Mouse (Mus musculus) neural tube, embryonic 13.5 days (tissue): ENCODE measurements at regions not wholly inside any gene's neighbourhood (a gene's known extent, or its start where the extent isn't known, plus 50 kb on each side); places are given as distances from the start of the nearest gene placed in this dataset.

Source experiments
- ATAC-seq: fragments of 200-750 bp; cut with Nextera tagmentation; 2 replicates; pipeline ENCODE4 v1.8.0; 2017; ENCODE audit warnings: low read depth, mild to moderate bottlenecking, moderate TSS enrichment, moderate library complexity
- H3K27ac ChIP-seq: fragments of 300-500 bp; sonication (generic); replicated peaks from 2 replicates; pipeline ENCODE4 v1.5.1; 2015; ENCODE audit warnings: moderate library complexity, mild to moderate bottlenecking, inconsistent platforms
- H3K27me3 ChIP-seq: fragments of 300-500 bp; sonication (generic); 2 replicates; pipeline ENCODE4 v1.6.1; 2015; ENCODE audit warnings: mild to moderate bottlenecking, inconsistent platforms
- H3K36me3 ChIP-seq: fragments of 300-500 bp; sonication (generic); 2 replicates; pipeline ENCODE4 v1.6.1; 2015; ENCODE audit warnings: mild to moderate bottlenecking, inconsistent platforms
- H3K4me1 ChIP-seq: fragments of 300-500 bp; sonication (generic); replicated peaks from 2 replicates; pipeline ENCODE4 v1.6.1; 2015; ENCODE audit warnings: inconsistent platforms
- H3K4me2 ChIP-seq: fragments of 300-500 bp; sonication (generic); 2 replicates; pipeline ENCODE4 v1.6.1; 2015; ENCODE audit warnings: inconsistent platforms, mild to moderate bottlenecking, moderate library complexity
- H3K4me3 ChIP-seq: fragments of 300-500 bp; sonication (generic); 2 replicates; pipeline ENCODE4 v1.5.1; 2015; ENCODE audit warnings: mild to moderate bottlenecking, inconsistent platforms
- H3K9ac ChIP-seq: fragments of 300-500 bp; sonication (generic); 2 replicates; pipeline ENCODE4 v1.6.1; 2015; ENCODE audit warnings: moderate library complexity, mild to moderate bottlenecking, inconsistent platforms
- H3K9me3 ChIP-seq: fragments of 300-500 bp; sonication (generic); 2 replicates; pipeline ENCODE4 v1.6.1; 2016; ENCODE audit warnings: inconsistent platforms
- WGBS: fragments of 180-500 bp; shearing (Covaris S2); methylation state at CpG from one replicate; pipeline ENCODE4 v1.1.7; 2015; 5-methylcytosine and 5-hydroxymethylcytosine counted together

GRCm38 (mm10) chr17:47983286-47983685, 54.8 kb downstream of the 1700122O11Rik start:
- H3K4me2 ChIP-seq, result no peak overlapping the region
- WGBS, result 86% methylated on average over 7 of the region's 7 CpGs
- no peak for ATAC-seq

DNA sequence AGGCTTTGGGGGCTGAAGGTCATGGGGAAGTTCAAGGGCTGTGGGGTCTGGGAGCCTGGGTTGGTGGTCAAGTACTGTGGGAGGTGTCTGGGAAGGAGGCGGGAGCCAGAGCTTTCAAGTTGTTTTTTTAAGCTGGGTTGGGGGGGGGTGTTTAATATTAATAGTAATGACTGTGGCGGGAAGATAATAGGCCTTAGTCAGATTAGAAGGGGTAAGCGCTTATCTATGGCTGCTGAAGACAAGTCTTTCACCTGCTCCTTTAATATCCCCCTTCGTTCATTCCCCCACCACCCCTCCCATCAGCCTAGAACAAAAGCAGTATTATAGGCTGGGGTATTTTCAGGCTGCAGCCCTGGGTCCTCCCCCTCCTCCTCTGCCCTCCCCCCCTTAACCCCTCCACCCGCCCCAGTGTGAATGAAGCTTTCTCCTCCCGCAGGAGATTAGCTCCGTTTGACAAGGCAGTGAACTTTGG, 56.5 kb downstream of the 1700122O11Rik start:
- Histone ChIP-seq H3K9me3 (no peaks in the 10 kb centered on the region), H3K27me3 (no peaks in the 10 kb centered on the region), H3K9ac (no peak overlapping the region), H3K4me1 (peaks cover 24% of the 10 kb centered on the region), H3K27ac (no peak overlapping the region), H3K36me3 (no peaks in the 10 kb centered on the region), H3K4me3 (no peak overlapping the region), H3K4me2 (no peak overlapping the region)
- 0 out of 2 replicates have a peak, but pooled peaks have one; percentile 34 for ATAC-seq
- 4% methylated on average over 7 of the region's 7 CpGs for WGBS

More at GRCm38 (mm10) chr17:47983286-47983685, 54.8 kb downstream of the 1700122O11Rik start:
- no peaks in the 10 kb centered on the region for H3K36me3 ChIP-seq
- H3K27me3 ChIP-seq, result no peaks in the 10 kb centered on the region
- H3K9me3 ChIP-seq, result no peaks in the 10 kb centered on the region
- H3K4me3 ChIP-seq, result no peak overlapping the region
- peaks cover 21% of the 10 kb centered on the region for H3K4me1 ChIP-seq
- H3K27ac ChIP-seq, result no peak overlapping the region
- no peak overlapping the region for H3K9ac ChIP-seq

DNA sequence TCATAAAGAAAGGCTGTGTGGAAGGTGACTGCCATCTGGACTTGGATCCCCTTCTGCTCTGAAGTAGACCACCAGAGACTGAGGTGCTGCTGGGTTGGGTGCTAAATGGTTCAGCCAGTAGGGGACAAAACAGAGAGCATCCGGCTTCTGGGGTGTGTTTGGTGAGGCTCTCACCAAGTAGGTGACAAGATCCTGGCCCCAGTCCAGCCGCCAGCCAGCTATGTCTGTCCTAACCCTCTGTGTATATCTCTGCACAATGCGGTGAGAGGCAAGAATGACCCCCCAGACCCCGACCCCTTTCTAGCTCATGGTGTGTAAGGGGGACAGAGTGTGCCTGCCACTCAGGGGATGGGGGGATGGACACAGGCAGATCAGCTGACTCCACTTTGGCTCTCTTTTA, 54.8 kb upstream of the Foxp4 start:
- no peak overlapping the region for H3K27ac ChIP-seq
- no peak overlapping the region for H3K9ac ChIP-seq
- H3K36me3 ChIP-seq, result no peaks in the 10 kb centered on the region
- H3K4me2 ChIP-seq, result no peak overlapping the region
- no peaks in the 10 kb centered on the region for H3K9me3 ChIP-seq
- 71% methylated on average over 4 of the region's 4 CpGs for WGBS
- peaks cover 11% of the 10 kb centered on the region for H3K27me3 ChIP-seq
- ATAC-seq, result no peak
- no peak overlapping the region for H3K4me3 ChIP-seq
- H3K4me1 ChIP-seq, result peaks cover 46% of the 10 kb centered on the region

DNA sequence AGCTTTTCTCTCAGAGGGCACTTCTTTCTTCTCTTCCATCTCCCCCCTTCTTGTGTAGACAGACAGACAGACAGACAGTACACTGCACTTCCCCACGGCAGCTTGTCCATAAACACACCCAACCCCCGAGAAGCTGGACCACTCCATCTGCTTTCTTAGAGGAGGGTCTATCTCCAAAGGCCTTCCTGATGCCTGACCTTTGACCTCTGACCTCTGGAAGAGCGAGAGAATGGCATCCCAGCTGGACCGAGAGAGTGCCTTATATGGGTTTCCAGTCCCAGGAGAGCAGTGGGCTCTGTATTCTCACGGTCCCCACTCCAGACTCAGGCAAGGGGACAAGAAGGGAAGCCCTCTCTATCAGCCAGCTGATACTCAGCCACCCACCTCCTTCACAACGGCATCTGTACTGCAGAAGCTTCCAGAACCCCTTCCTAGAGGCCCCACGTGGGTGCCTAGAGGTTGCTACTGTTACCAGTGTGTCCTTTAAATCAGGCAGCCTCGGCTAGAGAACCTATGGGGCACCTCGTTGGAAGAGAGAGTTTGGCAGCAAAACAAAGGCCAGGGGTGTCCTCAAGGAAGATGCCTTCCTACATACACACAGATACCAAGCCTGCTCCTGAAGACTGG, 54.1 kb upstream of the Foxp4 start:
- Histone ChIP-seq H3K9ac (no peak overlapping the region), H3K36me3 (no peaks in the 10 kb centered on the region), H3K27me3 (peaks cover 19% of the 10 kb centered on the region), H3K4me2 (no peak overlapping the region), H3K27ac (no peak overlapping the region), H3K4me1 (peaks cover 54% of the 10 kb centered on the region), H3K4me3 (no peak overlapping the region), H3K9me3 (no peaks in the 10 kb centered on the region)
- no peak for ATAC-seq
- 24% methylated on average over 9 of the region's 9 CpGs for WGBS

- no peak for ATAC-seq
- Histone ChIP-seq H3K27me3 (peaks cover 24% of the 10 kb centered on the region), H3K9ac (no peak overlapping the region), H3K4me3 (no peak overlapping the region), H3K4me2 (no peak overlapping the region), H3K36me3 (no peaks in the 10 kb centered on the region), H3K4me1 (peaks cover 57% of the 10 kb centered on the region), H3K9me3 (no peaks in the 10 kb centered on the region), H3K27ac (no peak overlapping the region)
- 83% methylated on average over 2 of the region's 2 CpGs for WGBS
Measured at GRCm38 (mm10) chr17:47978001-47978400, 53.6 kb upstream of the Foxp4 start.

DNA sequence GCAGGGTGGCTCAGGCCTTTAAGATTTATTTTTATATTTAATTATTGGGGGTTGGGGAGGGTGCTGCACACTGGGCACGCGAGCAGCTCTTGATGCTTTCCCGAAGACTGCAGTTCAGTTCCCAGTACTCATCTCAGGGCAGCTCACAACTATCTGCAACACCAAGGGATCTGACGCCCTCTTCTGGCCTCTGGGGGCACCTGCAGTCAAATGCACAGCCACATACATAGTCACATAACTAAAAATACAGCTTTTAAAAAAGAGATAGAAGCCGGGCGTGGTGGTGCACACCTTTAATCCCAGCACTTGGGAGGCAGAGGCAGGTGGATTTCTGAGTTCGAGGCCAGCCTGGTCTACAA, 52.5 kb upstream of the Foxp4 start:
- no peaks in the 10 kb centered on the region for H3K36me3 ChIP-seq
- no peak overlapping the region for H3K4me2 ChIP-seq
- 86% methylated on average over 7 of the region's 7 CpGs for WGBS
- H3K9ac ChIP-seq, result no peak overlapping the region
- no peak for ATAC-seq
- H3K27ac ChIP-seq, result peak overlapping the region; percentile 80; the same call in 1 of the 2 replicates
- no peak overlapping the region for H3K4me3 ChIP-seq
- H3K4me1 ChIP-seq, result peaks cover 57% of the 10 kb centered on the region
- no peaks in the 10 kb centered on the region for H3K9me3 ChIP-seq
- peaks cover 33% of the 10 kb centered on the region for H3K27me3 ChIP-seq

- Histone ChIP-seq H3K36me3 (no peaks in the 10 kb centered on the region), H3K27ac (peak overlapping the region; percentile 80), H3K4me3 (peak overlapping the region; percentile 34), H3K27me3 (peaks cover 33% of the 10 kb centered on the region), H3K9ac (peak overlapping the region; percentile 51), H3K4me1 (peaks cover 51% of the 10 kb centered on the region), H3K4me2 (peak overlapping the region; percentile 71), H3K9me3 (no peaks in the 10 kb centered on the region)
- peak; percentile 37; the same call in 1 of the 2 replicates for ATAC-seq
- WGBS, result 5% methylated on average over 27 of the region's 27 CpGs
Measured at GRCm38 (mm10) chr17:47976061-47976998, 51.9 kb upstream of the Foxp4 start.

- Histone ChIP-seq H3K36me3 (no peaks in the 10 kb centered on the region), H3K4me2 (peak overlapping the region; percentile 71), H3K4me1 (peaks cover 47% of the 10 kb centered on the region), H3K27me3 (peaks cover 33% of the 10 kb centered on the region), H3K4me3 (peak overlapping the region; percentile 35), H3K9me3 (no peaks in the 10 kb centered on the region), H3K9ac (peak overlapping the region; percentile 57; the same call in 1 of the 2 replicates), H3K27ac (peak overlapping the region; percentile 29)
- under 1% methylated on average over 31 of the region's 37 CpGs for WGBS
- peak; percentile 24 for ATAC-seq
Measured at GRCm38 (mm10) chr17:47975281-47976060, 51.0 kb upstream of the Foxp4 start.

DNA sequence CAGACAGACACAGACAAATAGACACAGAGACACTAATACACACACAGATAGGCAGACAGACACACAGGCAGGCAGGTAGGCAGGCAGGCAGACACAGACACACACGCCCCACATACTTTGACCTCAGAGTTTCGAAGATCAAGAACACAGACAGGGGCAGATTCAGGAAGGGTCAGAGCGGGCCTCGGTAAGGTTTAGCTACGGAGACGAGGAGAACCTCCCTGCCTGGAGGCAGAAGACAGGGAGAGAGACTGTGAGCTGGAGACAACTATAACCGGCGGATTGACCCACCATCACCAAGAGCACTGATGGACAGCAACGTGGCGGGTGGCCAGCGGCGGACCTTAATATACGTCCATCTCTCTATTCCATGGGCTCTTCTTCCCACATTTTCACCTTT, 50.1 kb upstream of the Foxp4 start:
- peaks cover 47% of the 10 kb centered on the region for H3K4me1 ChIP-seq
- H3K9me3 ChIP-seq, result no peaks in the 10 kb centered on the region
- WGBS, result 4% methylated on average over 13 of the region's 13 CpGs
- H3K4me3 ChIP-seq, result peak overlapping the region; percentile 35
- peaks cover 33% of the 10 kb centered on the region for H3K27me3 ChIP-seq
- H3K4me2 ChIP-seq, result peak overlapping the region; percentile 71
- no peaks in the 10 kb centered on the region for H3K36me3 ChIP-seq
- H3K9ac ChIP-seq, result peak overlapping the region; percentile 61
- no peak; the same call in 1 of the 2 replicates for ATAC-seq
- H3K27ac ChIP-seq, result peak overlapping the region; percentile 61
